Mouse (Mus musculus): ENCODE data around the gene Immp1l.

Gene Immp1l

DNA sequence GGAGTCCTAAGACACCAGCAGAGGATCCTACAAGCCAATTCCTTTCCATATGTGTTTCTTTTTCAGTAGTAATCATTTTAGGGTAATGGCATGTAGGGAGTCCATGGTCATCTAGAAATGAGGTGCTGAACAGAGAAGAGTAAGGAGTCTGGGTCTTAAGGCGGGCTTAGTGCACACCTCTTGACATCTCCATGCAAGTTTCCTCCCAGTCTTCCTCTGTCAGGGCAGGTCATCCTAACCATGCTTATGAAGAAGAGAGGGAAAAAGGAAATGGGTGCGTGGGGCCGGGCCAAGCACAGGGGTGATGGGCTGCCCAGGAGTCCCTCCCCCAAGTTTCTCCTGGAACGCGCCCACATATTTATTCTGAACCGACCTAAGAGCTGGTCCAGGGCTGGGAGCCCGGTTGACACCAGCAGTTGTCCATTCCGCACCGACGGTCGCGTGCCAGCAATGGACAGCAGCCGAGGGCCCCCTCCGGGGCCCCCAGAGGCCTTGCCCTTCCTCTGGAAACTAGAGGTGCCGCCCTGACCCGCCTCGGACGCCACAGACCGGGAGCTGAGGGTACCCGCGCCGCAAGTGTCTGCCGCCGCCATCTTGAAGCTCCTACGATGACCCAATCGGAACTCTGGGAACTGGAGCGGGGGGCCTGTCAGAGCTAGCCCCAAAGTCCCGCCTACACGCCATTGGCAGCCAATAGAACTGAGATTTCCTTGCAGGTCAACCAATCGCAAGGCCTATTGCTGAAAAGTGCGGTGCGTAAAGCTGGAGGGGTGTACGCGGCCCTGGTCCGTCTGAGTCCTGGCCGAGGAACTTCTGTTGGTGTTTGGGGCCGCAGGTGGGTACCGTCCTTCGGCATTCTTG lies at the start of gene Immp1l, which contains the start of gene Elp4:
Immp1l (plus strand) TSS at position 743 of the 861 bp plus-strand sequence.
Elp4 (minus strand) TSS at position 669 of the 861 bp plus-strand sequence.
- peak; percentile 92 to 96 for DNase-seq (ENCODE audit: low read depth in 2 of 2, low spot score in 2 of 2)

DNA sequence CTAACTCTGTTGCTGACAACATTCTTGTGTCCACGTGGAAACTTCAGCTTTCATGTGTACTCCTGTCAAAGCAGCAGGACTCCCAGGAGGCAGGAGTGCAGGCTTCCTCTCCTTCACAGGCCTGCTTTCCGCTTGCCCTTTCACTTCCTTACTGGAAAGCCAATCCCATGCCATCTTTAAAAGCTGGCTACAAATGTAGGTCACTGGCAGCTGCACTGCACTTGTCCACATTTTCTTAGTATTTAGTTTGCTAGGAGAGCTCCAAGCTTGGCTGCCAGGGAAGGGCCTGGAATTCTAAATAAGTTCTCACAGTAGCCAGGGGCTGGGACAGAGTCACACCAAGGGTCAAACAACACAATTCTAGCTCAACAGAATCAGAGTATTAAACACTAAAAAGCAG lies 49.7 kb upstream of the Immp1l start:
- no peak for DNase-seq (ENCODE audit: low read depth in 2 of 2, low spot score in 2 of 2)

DNA sequence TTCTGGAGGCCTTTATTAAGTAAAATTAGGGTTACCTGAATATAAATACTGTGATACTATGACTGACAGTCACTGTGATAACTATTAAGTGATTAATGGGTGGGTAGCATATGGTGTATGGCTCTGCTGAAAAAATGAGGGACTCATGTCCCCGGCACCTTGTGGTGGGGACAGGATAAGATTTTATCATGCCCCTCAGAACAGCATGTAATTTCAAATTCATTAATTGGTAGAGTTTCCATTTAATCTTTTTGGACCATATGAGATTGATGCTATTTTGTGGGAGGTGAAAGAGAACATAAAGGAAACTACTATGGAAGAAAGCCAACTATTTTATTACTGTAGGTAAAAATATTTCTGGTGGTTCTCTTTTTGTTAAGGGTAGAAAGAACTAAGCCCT lies 31.0 kb upstream of the Immp1l start:
- DNase-seq (ENCODE audit: low read depth in 2 of 2, low spot score in 2 of 2): no peak

DNA sequence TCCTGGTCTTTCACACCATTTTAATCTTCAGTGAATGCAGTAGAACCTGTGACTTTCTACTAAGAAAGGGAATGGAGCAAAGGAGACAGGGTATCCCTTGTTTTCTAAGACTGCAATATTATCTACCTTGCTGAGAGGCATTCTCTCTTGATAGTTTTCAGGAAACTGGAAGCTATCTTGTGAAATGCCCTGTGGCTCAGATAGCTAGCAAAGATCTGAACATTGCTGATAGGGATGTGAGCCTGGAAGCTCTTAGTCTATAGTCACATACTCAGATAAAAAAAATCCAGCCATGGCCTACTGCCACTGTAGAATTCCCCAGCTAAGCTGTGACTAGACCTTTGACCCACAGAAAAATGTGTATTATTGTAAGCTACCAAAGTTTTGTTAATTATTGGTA lies 13.6 kb upstream of the Immp1l start:
- no peak for DNase-seq (ENCODE audit: low read depth in 2 of 2, low spot score in 2 of 2)

DNA sequence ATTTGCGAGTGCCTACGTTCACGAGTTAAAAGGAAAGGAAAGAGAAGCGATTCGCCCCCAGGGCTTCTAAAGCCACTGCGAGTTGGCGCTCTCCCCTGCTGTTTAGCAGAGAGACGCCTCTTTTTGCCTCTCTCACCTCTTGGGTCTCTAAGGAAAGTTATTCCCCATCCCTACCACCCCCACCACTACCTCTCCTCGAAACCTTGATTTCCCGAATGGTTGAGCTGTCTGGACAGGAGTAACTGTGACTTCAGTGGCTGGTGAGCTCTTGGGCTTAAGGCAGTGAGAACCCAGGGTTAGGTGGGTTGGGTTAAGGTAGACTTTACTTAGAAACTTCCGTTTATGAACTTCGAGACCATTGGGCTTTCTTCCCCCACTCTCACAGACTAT lies 314 bp downstream of the Immp1l start:
- no peak for DNase-seq (ENCODE audit: low read depth in 2 of 2, low spot score in 2 of 2)

DNA sequence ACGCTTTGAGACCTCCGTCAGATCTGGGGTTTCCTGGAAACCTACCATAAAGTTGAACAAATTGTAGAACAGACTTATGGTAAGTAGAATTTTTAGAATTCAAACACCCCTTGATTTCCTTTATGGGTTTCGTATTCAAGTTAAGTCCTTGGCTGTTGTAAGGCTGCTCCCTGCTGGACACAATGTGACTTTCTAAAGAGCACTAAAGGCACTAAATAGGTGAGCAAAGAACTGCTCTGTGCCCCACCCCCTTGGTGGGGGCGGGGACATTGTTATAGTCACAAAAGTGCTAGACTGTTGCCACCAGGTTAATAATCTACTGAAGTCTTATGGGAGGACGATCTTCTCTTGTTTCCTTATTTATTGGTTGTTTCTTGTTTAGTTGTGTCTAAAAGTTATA lies 3.9 kb downstream of the Immp1l start:
- DNase-seq (ENCODE audit: low read depth in 2 of 2, low spot score in 2 of 2): peak in 1 of 2 experiments; percentile 5

DNA sequence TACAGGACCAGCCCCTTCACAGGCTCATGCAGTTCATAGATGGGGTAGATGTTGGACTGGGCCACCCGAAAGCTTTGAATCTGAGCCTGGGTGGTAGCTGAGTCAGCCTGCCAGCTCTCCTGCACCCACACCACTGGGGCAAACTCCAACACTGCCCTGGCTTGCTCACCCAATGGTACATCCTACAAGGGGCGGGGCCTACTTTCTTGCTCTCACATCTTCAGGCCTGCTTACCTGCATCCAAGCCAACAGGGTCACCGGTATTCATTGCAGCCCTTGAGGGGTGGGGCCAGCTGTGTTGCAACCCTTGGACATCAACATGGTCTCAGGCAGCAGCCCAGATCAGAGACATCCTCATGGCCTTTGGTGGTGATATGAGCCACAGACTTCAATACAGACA lies 6.2 kb downstream of the Immp1l start:
- no peak for DNase-seq (ENCODE audit: low read depth in 2 of 2, low spot score in 2 of 2)

DNA sequence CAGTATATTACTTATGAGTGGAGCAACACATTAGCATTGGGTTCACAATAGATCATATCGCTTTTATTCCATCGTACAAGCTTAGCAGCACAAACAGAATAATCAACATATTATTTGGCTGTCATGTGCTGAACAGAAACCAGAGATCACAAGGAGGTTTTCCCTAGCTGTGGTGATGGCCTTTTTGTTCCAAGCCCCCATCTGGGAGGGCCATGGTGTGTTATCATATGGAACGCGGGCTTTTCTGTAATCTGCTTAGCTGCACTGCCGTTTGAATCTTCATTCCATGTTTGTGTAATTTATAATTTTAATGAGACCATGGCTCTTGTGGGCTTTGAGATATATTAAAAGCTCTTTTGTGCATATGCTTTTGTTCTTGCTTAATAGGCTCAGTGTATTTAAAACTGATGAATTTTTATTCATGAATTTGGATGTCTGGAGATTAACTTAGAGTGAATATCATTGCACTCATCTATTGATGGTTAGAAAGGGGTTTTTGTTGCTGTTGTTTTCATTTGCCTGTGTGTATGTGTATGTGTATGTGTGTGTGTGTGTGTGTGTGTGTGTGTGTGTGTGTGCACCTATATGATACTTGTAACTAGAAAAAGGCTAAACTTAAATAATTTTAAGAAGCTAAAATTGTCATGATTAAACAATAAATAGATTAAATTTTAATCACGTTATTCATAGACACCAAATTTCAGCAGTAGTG lies 9.4 kb downstream of the Immp1l start:
- DNase-seq (ENCODE audit: low read depth in 2 of 2, low spot score in 2 of 2): no peak

DNA sequence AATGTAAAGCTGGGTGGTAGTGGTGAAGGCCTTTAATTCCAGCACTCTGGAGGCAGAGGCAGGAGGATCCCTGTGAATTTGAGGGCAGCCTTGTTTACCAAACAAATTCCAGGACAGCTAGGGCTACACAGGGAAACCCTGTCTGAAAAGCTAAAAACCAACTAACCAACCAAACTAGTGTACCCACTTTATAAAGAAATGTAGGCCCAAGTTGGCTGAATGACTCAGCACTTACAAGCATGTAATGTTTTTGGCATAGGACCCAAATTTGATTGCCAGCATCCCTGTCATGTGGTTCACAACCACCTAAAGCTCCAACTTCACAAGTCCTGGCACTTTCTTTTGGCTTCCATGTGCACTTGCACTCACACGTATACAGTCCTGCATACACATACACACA lies 12.2 kb downstream of the Immp1l start:
- DNase-seq (ENCODE audit: low read depth in 2 of 2, low spot score in 2 of 2): no peak

DNA sequence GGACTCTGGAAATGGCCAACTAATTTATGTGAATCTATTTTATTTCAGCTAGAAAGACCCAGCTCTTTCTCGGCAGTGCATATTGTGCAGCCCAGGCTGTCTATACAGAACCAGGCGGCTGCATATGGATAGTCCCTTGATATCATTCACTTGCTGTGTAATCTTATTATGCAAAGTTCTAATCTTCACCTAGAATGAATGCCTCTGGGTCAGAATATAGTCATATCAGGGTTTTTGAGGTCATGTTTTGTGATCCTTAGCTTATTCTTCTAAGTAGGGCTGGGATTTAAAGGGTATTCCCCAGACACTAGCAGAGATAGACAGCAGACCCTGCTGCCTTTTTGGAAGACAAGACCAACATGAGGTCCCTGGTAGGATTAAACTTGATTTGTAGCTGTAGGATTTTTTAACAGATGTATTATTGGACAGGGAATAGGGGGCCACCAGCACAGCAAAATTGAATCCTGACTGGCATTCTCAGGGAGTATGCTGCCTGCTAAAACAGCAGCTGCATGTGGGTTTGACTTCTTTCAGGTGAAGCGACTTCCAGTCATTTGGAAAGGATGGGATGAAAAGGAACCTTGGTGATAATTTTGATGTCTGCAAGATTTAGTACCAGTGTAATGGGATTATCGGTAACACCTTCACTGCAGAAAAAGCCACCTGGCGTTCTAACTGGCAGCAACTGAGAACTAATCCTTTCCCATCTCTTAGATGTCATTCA lies 13.3 kb downstream of the Immp1l start:
- DNase-seq (ENCODE audit: low read depth in 2 of 2, low spot score in 2 of 2): no peak

DNA sequence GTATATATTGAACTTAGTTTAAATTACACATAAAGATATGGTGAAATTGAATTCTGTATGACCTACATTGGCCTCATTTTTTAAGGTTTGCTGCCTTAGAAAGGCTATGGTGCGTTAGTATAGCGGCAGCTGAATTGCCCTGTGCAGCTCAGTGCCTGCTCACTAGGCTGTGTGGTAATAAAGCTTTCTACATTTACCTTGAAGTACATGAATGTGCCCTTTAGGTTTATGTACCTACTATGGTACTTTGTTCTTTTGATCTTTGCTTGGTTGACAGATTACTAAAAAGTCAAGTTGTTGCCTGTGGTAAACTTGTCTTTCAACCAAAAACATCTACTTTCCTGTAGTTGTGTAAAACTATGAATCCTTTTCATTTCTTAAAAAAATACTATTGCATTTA lies 45.7 kb downstream of the Immp1l start:
- no peak for DNase-seq (ENCODE audit: low read depth in 2 of 2, low spot score in 2 of 2)

DNA sequence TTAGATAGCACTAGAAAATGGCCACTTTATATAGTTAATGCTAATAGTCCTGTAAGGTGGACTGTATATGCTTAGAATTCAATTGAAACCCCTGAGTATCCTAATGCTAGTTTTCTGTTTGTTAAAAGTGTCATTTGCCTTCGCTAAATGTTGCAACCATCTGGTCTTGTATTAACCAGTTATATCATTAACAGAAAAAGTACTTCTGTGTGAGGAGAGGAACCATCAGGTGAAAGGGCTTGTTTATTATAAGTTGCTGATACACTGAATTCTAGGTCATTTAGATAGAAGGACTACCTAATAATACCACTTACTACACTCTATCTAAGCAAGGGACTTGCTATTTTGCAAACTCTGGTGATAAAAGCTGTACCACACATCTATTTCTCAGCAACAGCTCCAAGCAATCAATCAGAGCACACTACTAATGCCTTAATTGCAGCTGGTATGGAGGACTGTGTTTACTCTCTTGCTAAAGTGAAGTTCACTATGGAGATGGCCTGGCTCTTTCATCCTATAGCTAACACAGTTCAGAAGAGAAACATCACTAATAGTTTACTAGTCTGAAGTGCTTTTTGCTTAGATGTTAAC lies 47.0 kb downstream of the Immp1l start:
- DNase-seq (ENCODE audit: low read depth in 2 of 2, low spot score in 2 of 2): no peak

DNA sequence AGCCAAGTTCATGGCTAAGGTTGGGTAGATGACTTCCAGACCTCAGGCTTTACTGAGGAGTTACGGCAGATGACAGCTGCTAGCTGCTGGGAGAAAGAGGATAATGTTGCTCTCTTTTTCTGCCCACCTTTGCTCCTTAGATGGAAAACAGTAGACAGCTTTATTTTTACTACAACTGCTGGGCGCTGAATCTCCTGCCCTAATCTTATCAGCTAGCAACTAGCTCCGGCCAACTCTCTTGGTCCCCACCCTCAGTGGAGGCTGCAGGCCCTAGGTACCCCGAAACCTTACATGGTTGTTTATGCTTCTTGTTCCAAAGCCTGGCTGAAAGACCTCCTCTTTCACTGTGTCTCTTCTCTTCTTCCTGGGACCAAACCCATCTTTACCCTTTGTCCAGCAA lies 49.4 kb downstream of the Immp1l start:
- DNase-seq (ENCODE audit: low read depth in 2 of 2, low spot score in 2 of 2): no peak

DNA sequence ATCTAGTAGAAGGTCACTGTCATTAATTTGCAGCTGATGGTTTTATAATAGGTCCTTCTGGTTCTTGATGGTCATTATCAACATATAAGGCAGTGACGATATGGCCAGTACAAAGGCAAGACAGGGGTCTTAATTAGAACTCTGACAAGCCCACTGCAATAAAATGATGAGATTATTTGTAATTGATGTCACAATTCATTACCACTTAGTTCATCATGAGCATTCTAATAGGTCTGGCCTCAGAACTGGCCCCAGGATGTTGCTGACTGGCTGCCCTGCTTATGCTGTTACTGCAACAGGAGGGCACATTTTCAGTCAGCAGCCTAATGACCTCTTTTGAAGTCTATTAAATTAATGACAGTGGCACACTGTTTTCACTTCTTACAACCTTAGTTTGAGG lies 59.0 kb downstream of the Immp1l start:
- DNase-seq (ENCODE audit: low read depth in 2 of 2, low spot score in 2 of 2): no peak

DNA sequence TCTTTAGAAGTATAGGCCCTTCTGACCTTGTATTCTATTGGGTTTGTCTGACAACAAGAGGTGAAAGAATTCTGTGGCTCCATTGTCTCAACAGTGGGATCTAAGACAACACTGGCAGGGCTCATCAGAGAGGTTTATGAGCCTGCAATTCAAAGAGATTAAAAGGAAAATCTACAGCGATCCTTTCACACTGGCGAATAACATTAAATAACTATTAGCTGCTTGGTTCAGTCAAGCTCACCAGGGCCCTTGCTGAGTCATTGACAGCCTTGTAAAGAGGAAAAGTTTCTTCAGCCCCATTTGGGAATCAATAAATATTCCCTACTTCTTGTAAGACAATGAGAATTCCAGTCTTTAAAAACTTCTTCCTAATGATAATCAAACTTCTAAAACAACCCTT lies 69.5 kb downstream of the Immp1l start:
- DNase-seq (ENCODE audit: low read depth in 2 of 2, low spot score in 2 of 2): no peak

DNA sequence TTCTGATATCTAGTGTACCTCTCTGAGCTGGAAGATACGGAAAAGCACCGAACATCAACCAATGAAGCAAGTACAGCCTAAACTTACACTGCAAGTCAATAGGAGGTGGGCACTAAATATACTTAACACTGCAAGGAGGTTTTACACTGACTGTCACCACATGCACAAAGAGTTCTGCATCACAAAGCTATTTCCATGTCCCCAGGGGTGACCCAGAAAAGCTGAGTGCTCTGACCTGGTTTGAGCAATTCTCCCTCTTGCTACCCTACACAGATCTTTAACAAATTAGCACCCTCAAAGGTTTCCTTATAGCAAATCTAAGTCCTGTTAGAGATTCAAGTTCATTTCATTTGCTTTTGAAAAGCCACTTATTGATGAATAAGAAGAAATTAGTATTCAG lies 73.6 kb downstream of the Immp1l start:
- DNase-seq (ENCODE audit: low read depth in 2 of 2, low spot score in 2 of 2): no peak

DNA sequence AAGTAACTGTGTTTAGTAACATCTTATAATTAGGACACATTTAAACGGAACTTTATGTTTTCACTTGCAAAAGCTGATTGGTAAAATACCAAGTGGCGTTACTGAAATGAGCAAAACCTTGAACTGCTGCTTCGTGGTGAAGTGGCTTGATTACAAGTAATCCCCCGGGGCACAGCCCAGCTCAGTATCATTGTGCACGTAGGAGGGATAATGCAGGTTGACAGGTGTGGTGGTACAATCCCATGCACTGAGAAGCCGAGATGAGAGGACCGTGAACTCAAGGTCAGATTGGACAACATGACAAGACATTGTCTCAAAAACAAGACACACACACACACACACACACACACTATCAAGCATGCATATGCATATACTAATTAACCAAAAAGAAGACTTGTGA lies 80.8 kb downstream of the Immp1l start:
- DNase-seq (ENCODE audit: low read depth in 2 of 2, low spot score in 2 of 2): no peak

DNA sequence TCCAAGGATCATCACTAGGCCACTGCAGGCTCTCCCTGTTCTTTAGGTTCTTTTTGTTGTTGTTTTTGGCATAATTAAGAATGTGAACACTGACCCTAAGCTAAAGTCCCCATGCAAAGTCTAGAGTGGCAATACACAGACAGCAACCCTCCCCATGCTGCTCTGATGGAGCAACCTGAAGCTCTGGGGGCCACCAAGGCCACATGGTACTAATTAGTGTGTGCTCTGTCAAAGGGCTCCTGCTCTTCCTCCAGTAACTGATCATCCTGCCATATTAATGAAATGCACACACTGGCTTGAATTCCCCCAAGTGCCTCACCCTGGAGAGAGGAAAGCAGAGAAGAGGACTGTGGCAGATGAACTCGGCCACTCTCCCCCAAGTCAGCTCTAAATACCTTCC lies 82.7 kb downstream of the Immp1l start:
- no peak for DNase-seq (ENCODE audit: low read depth in 2 of 2, low spot score in 2 of 2)

DNA sequence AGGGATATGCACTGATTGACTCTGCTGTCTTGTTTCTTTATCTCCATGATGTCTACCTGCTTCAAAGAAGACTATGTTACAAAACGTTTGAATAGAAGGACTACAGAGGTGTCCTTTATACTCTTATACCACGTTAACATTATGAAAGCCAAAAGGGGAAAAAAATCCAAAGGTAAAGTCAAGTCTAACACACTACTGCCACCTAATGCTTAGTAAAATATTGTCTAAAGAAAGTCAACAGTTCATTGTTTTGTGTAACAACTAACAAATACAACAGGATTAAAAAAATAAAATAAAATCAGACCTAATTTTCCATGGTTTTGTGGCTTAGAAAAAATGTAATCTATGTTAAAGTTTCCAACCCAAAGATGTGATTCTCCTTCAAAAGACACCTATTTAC lies 83.6 kb downstream of the Immp1l start:
- DNase-seq (ENCODE audit: low read depth in 2 of 2, low spot score in 2 of 2): no peak

DNA sequence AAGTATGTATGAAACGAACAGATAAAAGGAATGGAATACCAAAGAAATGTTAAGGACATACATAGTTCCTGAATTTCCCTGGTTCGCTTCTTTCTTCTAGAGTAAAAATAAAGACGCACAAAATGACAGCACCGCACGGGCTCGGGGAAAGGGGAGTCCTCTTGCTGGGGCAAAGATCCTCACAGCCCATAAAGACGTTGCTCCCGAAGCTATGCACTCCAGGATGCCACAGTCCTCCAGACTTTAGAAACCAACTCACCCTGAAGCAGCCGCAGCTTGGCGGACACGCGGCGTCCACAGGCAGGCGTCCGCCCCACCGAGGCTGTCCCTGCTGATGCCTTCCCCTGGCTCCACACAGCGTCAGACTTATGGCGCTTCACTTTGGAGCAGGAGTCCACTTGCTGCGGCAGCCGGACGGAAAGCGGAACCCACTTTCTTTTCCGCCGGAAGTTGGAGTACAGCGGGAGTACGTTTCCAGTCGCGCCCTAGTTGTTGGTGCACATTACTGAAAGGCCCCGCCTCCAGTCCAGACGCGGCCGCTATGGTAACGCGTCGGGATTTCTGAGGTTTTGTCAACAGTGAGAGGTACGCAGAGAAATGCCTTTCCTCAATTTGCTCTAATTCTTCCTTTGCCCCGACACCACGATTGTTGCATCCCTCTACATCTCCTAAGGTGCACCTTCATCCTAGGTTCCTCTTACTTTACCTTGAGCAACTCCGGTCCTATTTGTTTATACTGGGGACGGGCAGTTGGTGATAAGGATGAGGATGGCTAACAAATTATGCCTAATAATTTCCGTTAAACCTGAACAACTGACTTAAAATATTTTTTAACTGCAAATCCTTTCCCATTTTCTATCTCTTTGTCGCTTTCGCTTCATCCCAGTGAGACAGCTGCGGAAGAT lies 98.6 kb downstream of the Immp1l start, which contains the start of gene Dnajc24:
Dnajc24 (minus strand) TSS at position 715 of the 905 bp plus-strand sequence.
- DNase-seq (ENCODE audit: low read depth in 2 of 2, low spot score in 2 of 2): peak; percentile 84 to 88
